Mouse (Mus musculus): Measurements from ENCODE around the gene Smok2a. TPM values are rescaled to one million over a fixed set of nuclear protein-coding genes. Genes with fewer than 3 reads are reported as not detected.
"Not testable (repeated sequence)": the region's sequence is repeated elsewhere in the genome, so short reads cannot be mapped to it uniquely, and the experiment has no call there.

Gene Smok2a
- total RNA-seq (2021), result not detected
- long read RNA-seq, experiment 1, result 0 reads
- long read RNA-seq, experiment 2, result 0 reads

- no peak for DNase-seq (ENCODE audit: low spot score in 2 of 2)
These were observed at the start of gene Smok2a for GRCm38 (mm10) chr17:13220888-13221287. Smok2a (plus strand) TSS chr17:13221188.

GRCm38 (mm10) chr17:13173578-13173977, 47.4 kb upstream of the Smok2a start:
- DNase-seq (ENCODE audit: low spot score in 2 of 2), result not testable (repeated sequence)

- DNase-seq (ENCODE audit: low spot score in 2 of 2), result not testable (repeated sequence)
These were observed 47.0 kb upstream of the Smok2a start for GRCm38 (mm10) chr17:13174029-13174428.

GRCm38 (mm10) chr17:13175609-13176008, 45.4 kb upstream of the Smok2a start:
- not testable (repeated sequence) for DNase-seq (ENCODE audit: low spot score in 2 of 2)

GRCm38 (mm10) chr17:13177796-13178195, 43.2 kb upstream of the Smok2a start:
- DNase-seq (ENCODE audit: low spot score in 2 of 2), result not testable (repeated sequence)

GRCm38 (mm10) chr17:13179021-13179420, 42.0 kb upstream of the Smok2a start:
- DNase-seq (ENCODE audit: low spot score in 2 of 2), result not testable (repeated sequence)

- not testable (repeated sequence) for DNase-seq (ENCODE audit: low spot score in 2 of 2)
These were observed 40.5 kb upstream of the Smok2a start for GRCm38 (mm10) chr17:13180491-13180890.

GRCm38 (mm10) chr17:13182712-13183111, 38.3 kb upstream of the Smok2a start:
- not testable (repeated sequence) for DNase-seq (ENCODE audit: low spot score in 2 of 2)

GRCm38 (mm10) chr17:13184514-13184913, 36.5 kb upstream of the Smok2a start:
- DNase-seq (ENCODE audit: low spot score in 2 of 2), result not testable (repeated sequence)

GRCm38 (mm10) chr17:13186541-13186940, 34.4 kb upstream of the Smok2a start:
- DNase-seq (ENCODE audit: low spot score in 2 of 2), result not testable (repeated sequence)

- DNase-seq (ENCODE audit: low spot score in 2 of 2), result not testable (repeated sequence)
These were observed 33.4 kb upstream of the Smok2a start for GRCm38 (mm10) chr17:13187621-13188020.

- DNase-seq (ENCODE audit: low spot score in 2 of 2), result not testable (repeated sequence)
These were observed 32.1 kb upstream of the Smok2a start for GRCm38 (mm10) chr17:13188846-13189245.

- DNase-seq (ENCODE audit: low spot score in 2 of 2), result not testable (repeated sequence)
These were observed 30.0 kb upstream of the Smok2a start for GRCm38 (mm10) chr17:13190836-13191583.

GRCm38 (mm10) chr17:13196486-13196885, 24.5 kb upstream of the Smok2a start:
- not testable (repeated sequence) for DNase-seq (ENCODE audit: low spot score in 2 of 2)

GRCm38 (mm10) chr17:13198812-13199211, 22.2 kb upstream of the Smok2a start:
- DNase-seq (ENCODE audit: low spot score in 2 of 2), result not testable (repeated sequence)

- not testable (repeated sequence) for DNase-seq (ENCODE audit: low spot score in 2 of 2)
These were observed 21.0 kb upstream of the Smok2a start for GRCm38 (mm10) chr17:13199880-13200409.

GRCm38 (mm10) chr17:13201551-13201950, 19.4 kb upstream of the Smok2a start:
- DNase-seq (ENCODE audit: low spot score in 2 of 2), result not testable (repeated sequence)

GRCm38 (mm10) chr17:13202453-13203107, 18.4 kb upstream of the Smok2a start:
- DNase-seq (ENCODE audit: low spot score in 2 of 2), result not testable (repeated sequence)

- not testable (repeated sequence) for DNase-seq (ENCODE audit: low spot score in 2 of 2)
These were observed 15.7 kb upstream of the Smok2a start for GRCm38 (mm10) chr17:13205247-13205646.

- no peak for DNase-seq (ENCODE audit: low spot score in 2 of 2)
These were observed 14.5 kb upstream of the Smok2a start for GRCm38 (mm10) chr17:13206491-13206890.

GRCm38 (mm10) chr17:13208460-13208859, 12.5 kb upstream of the Smok2a start:
- not testable (repeated sequence) for DNase-seq (ENCODE audit: low spot score in 2 of 2)

All from adrenal gland, adult 18-20 months (tissue).